Mouse (Mus musculus) kidney, adult 2 months (tissue): ENCODE measurements at regions not wholly inside any gene's neighbourhood (a gene's known extent, or its start where the extent isn't known, plus 50 kb on each side); places are given as distances from the start of the nearest gene placed in this dataset.

Experiments
- CTCF ChIP-seq: fragments of 200-500 bp; conservative IDR thresholded peaks from 2 replicates; pipeline ENCODE4 v1.5.1; 2011; ENCODE audit warnings: low read depth, mild to moderate bottlenecking, control low read depth, low read length, moderate library complexity, mixed read lengths; ENCODE audit not compliant: insufficient read depth, insufficient read length
- POLR2A ChIP-seq: fragments of 200-500 bp; IDR thresholded peaks from one replicate; pipeline ENCODE4 v1.6.1; 2011; ENCODE audit warnings: low read depth, low read length, control low read depth

GRCm38 (mm10) chr10:117943702-117944307 lies 98.0 kb upstream of the Rap1b start:
- TF ChIP-seq CTCF (no peak), POLR2A (no peak)
